Mouse (Mus musculus) lung, postnatal 0 days (tissue): ENCODE measurements around the gene Supt5.

Source experiments
- CTCF ChIP-seq: IDR thresholded peaks from 2 replicates; pipeline ENCODE4 v1.5.1; 2016; ENCODE audit warnings: antibody characterized with exemption, mild to moderate bottlenecking
- EP300 ChIP-seq: IDR thresholded peaks from 2 replicates; pipeline ENCODE4 v1.6.1; 2016; ENCODE audit warnings: antibody characterized with exemption, mild to moderate bottlenecking, control low read depth

GRCm38 (mm10) chr7:28359854-28360253, 21.3 kb upstream of the Supt5 start:
- TF ChIP-seq CTCF: no peak
- TF ChIP-seq EP300: no peak
